8 mouse cellular contexts compared by ENCODE assay signal in genomic region chr11:118476396-118477373, GRCm38 (mm10). TPM values are rescaled to one million over a fixed set of nuclear protein-coding genes. Genes with fewer than 3 reads are reported as not detected.
DNase-seq lines count a peak whose midpoint lies in the region; ATAC-seq and TF ChIP-seq lines count a peak whose summit lies in the region.

Gene Engase (plus strand): TSS chr11:118476829.

- TF ChIP-seq EP300 in MEL (IDR thresholded peaks at IDR 0.05; ENCODE audit: low read depth in 1 of 2, low read length in 2 of 2) = no peak

- TF ChIP-seq CTCF in MEL (IDR thresholded peaks at IDR 0.05 in 2 of 3, conservative IDR thresholded peaks at IDR 0.05 in 1 of 3; ENCODE audit: control insufficient read depth in 1 of 3, insufficient read depth in 1 of 3, low read depth in 2 of 3, low read length in 3 of 3, poor library complexity in 1 of 3, severe bottlenecking in 1 of 3) = no peak
- TF ChIP-seq CTCF in cerebellum, adult 2 months (IDR thresholded peaks at IDR 0.05; ENCODE audit: borderline replicate concordance, insufficient read depth, low read depth, low read length) = no peak
- TF ChIP-seq CTCF in forebrain, postnatal 0 days (IDR thresholded peaks at IDR 0.05; ENCODE audit: low read depth) = no peak

- TF ChIP-seq RAD21 in MEL (IDR thresholded peaks at IDR 0.05; ENCODE audit: low read depth, low read length) = no peak

- DNase-seq in MEL (ENCODE audit: low read depth, low spot score) = peak; percentile 99
- peak; percentile 95 to 96 for DNase-seq in cerebellum, adult 2 months
- peak; percentile 95 for DNase-seq in forebrain, postnatal 0 days
- peak; percentile 97 for DNase-seq in heart, postnatal 4 days
- DNase-seq in layer of hippocampus, adult 8-10 months (ENCODE audit: low spot score in 2 of 2) = peak; percentile 96 to 97
- peak; percentile 96 for DNase-seq in ovary, adult 18-20 months (ENCODE audit: low spot score)
- DNase-seq in thymus, postnatal 0 days (ENCODE audit: low spot score) = peak; percentile 95

- peak; percentile 100 for ATAC-seq in forebrain, postnatal 0 days
- ATAC-seq in lung, embryonic 15.5 days (ENCODE audit: borderline replicate concordance, extremely low read depth, low FRiP score, low TSS enrichment) = peak; percentile 99

- TF ChIP-seq POLR2A in MEL (IDR thresholded peaks at IDR 0.05; ENCODE audit: control insufficient read depth in 1 of 2, insufficient read depth in 1 of 2, low read depth in 1 of 2, low read length in 2 of 2, poor library complexity in 1 of 2) = peak; percentile 93 to 94
- TF ChIP-seq POLR2A in cerebellum, adult 2 months (IDR thresholded peaks at IDR 0.05; ENCODE audit: borderline replicate concordance, insufficient read depth, low read length) = peak; percentile 64

- H3K4me2 ChIP-seq in forebrain, postnatal 0 days (ENCODE audit: low read depth) = peak within 1 kb of the TSS; percentile 69
- H3K4me2 ChIP-seq in lung, embryonic 15.5 days = peak within 1 kb of the TSS; percentile 93

- H3K27me3 ChIP-seq in MEL (ENCODE audit: control insufficient read depth in 1 of 2, insufficient read depth in 2 of 2, low read length in 2 of 2) = no peaks in the 10 kb centered on the region
- no peaks in the 10 kb centered on the region for H3K27me3 ChIP-seq in cerebellum, adult 2 months (ENCODE audit: control insufficient read depth, insufficient read depth, low read length)
- no peaks in the 10 kb centered on the region for H3K27me3 ChIP-seq in forebrain, postnatal 0 days (ENCODE audit: insufficient read depth, low read length)
- H3K27me3 ChIP-seq in lung, embryonic 15.5 days = no peaks in the 10 kb centered on the region

- peak within 1 kb of the TSS; percentile 75 to 88 for H3K4me3 ChIP-seq in MEL (ENCODE audit: control insufficient read depth in 1 of 2, insufficient read depth in 1 of 2, low read depth in 2 of 2, low read length in 2 of 2)
- peak within 1 kb of the TSS; percentile 78 for H3K4me3 ChIP-seq in cerebellum, adult 2 months (replicated peaks; ENCODE audit: insufficient read depth, low read depth, low read length)
- peak within 1 kb of the TSS; percentile 70 for H3K4me3 ChIP-seq in forebrain, postnatal 0 days (ENCODE audit: low read depth, low read length)
- H3K4me3 ChIP-seq in lung, embryonic 15.5 days = peak within 1 kb of the TSS; percentile 70

- H3K9me3 ChIP-seq in MEL (replicated peaks; ENCODE audit: insufficient read depth, low read length) = no peaks in the 10 kb centered on the region
- H3K9me3 ChIP-seq in forebrain, postnatal 0 days (ENCODE audit: low read length) = no peaks in the 10 kb centered on the region
- H3K9me3 ChIP-seq in lung, embryonic 15.5 days = no peaks in the 10 kb centered on the region

- no peak within 1 kb of the TSS for H3K27ac ChIP-seq in MEL (ENCODE audit: control insufficient read depth, low read depth, low read length)
- no peak within 1 kb of the TSS for H3K27ac ChIP-seq in cerebellum, adult 2 months (ENCODE audit: insufficient read depth, low read length)
- H3K27ac ChIP-seq in forebrain, postnatal 0 days (ENCODE audit: low read depth, low read length) = peak within 1 kb of the TSS; percentile 2; the same call in 1 of the 2 replicates
- no peak within 1 kb of the TSS for H3K27ac ChIP-seq in lung, embryonic 15.5 days

- under 1% methylated on average over 57 of the region's 57 CpGs for WGBS in cerebellum, adult 2 months
- under 1% methylated on average over 57 of the region's 57 CpGs for WGBS in forebrain, postnatal 0 days
- under 1% methylated on average over 57 of the region's 57 CpGs for WGBS in lung, embryonic 15.5 days

- H3K79me2 ChIP-seq in MEL (ENCODE audit: control insufficient read depth, insufficient read depth, low read length, poor library complexity) = 0 out of 2 replicates have a peak, but pooled peaks cover 4% of the 10 kb centered on the region

- peak within 1 kb of the TSS; percentile 64 for H3K9ac ChIP-seq in MEL (ENCODE audit: control insufficient read depth, low read depth, low read length, poor library complexity, severe bottlenecking)
- peak within 1 kb of the TSS; percentile 75 for H3K9ac ChIP-seq in forebrain, postnatal 0 days
- H3K9ac ChIP-seq in lung, embryonic 15.5 days = peak within 1 kb of the TSS; percentile 71

- peaks cover 15 to 36% of the 10 kb centered on the region in 2 experiments for H3K4me1 ChIP-seq in MEL (ENCODE audit: control insufficient read depth in 1 of 2, insufficient read depth in 2 of 2, low read length in 2 of 2)
- peaks cover 12% of the 10 kb centered on the region; the same call in 1 of the 2 replicates for H3K4me1 ChIP-seq in cerebellum, adult 2 months (ENCODE audit: control insufficient read depth, insufficient read depth, low read length)
- peaks cover 5% of the 10 kb centered on the region; the same call in 1 of the 2 replicates for H3K4me1 ChIP-seq in forebrain, postnatal 0 days (ENCODE audit: insufficient read depth)
- peaks cover 11% of the 10 kb centered on the region for H3K4me1 ChIP-seq in lung, embryonic 15.5 days

- peaks cover 0 to 25% of the 10 kb centered on the region in 2 experiments; a peak in 2 of 4 replicates for H3K36me3 ChIP-seq in MEL (ENCODE audit: control insufficient read depth in 1 of 2, insufficient read depth in 2 of 2, low read length in 2 of 2)
- H3K36me3 ChIP-seq in forebrain, postnatal 0 days (ENCODE audit: insufficient read depth) = no peaks in the 10 kb centered on the region
- no peaks in the 10 kb centered on the region; the same call in 1 of the 2 replicates for H3K36me3 ChIP-seq in lung, embryonic 15.5 days

TF ChIP-seq in MEL, 35 proteins besides CTCF, POLR2A, EP300 and RAD21:
- no peak for TF ChIP-seq JUND (IDR thresholded peaks at IDR 0.05; ENCODE audit: low read depth, low read length)
- TF ChIP-seq POLR2AphosphoS2 (IDR thresholded peaks at IDR 0.05; ENCODE audit: low read length) = peak; percentile 83
- TF ChIP-seq HCFC1 (IDR thresholded peaks at IDR 0.05; ENCODE audit: low read depth, low read length) = peak; percentile 76
- TF ChIP-seq MYB (IDR thresholded peaks at IDR 0.05; ENCODE audit: low read depth, low read length) = no peak
- TF ChIP-seq USF1 (IDR thresholded peaks at IDR 0.05; ENCODE audit: low read depth, low read length) = no peak
- peak; percentile 92 for TF ChIP-seq NELFE (IDR thresholded peaks at IDR 0.05; ENCODE audit: low read depth, low read length)
- peak; percentile 78 for TF ChIP-seq TBP (IDR thresholded peaks at IDR 0.05; ENCODE audit: low read depth, low read length)
- TF ChIP-seq ZMIZ1 (IDR thresholded peaks at IDR 0.05; ENCODE audit: low read depth, low read length) = peak; percentile 53; the same call in 1 of the 2 replicates
- TF ChIP-seq TCF12 (IDR thresholded peaks at IDR 0.05; ENCODE audit: low read depth, low read length) = peak; percentile 47; the same call in 1 of the 2 replicates
- TF ChIP-seq ETS1 (IDR thresholded peaks at IDR 0.05; ENCODE audit: low read depth, low read length) = no peak
- no peak for TF ChIP-seq MAFK (IDR thresholded peaks at IDR 0.05; ENCODE audit: borderline replicate concordance, low read depth, low read length)
- peak; percentile 91 for TF ChIP-seq MXI1 (IDR thresholded peaks at IDR 0.05; ENCODE audit: low read depth, low read length)
- TF ChIP-seq NRF1 (IDR thresholded peaks at IDR 0.05; ENCODE audit: insufficient read depth, low read depth, low read length, poor library complexity, severe bottlenecking) = peak; percentile 31; the same call in 1 of the 2 replicates
- peak; percentile 84; the same call in 1 of the 2 replicates for TF ChIP-seq SIN3A (IDR thresholded peaks at IDR 0.05; ENCODE audit: low read length)
- TF ChIP-seq UBTF (IDR thresholded peaks at IDR 0.05; ENCODE audit: borderline replicate concordance, insufficient read depth, low read depth, low read length) = no peak
- TF ChIP-seq ZC3H11A (IDR thresholded peaks at IDR 0.05; ENCODE audit: low read depth, low read length) = no peak
- TF ChIP-seq POLR2AphosphoS5 (IDR thresholded peaks at IDR 0.05; ENCODE audit: borderline replicate concordance, low read depth, low read length) = peak; percentile 46; the same call in 1 of the 2 replicates
- no peak for TF ChIP-seq TAL1 (IDR thresholded peaks at IDR 0.05; ENCODE audit: low read length)
- no peak for TF ChIP-seq MAZ (IDR thresholded peaks at IDR 0.05; ENCODE audit: low read depth, low read length)
- TF ChIP-seq BHLHE40 (IDR thresholded peaks at IDR 0.05; ENCODE audit: borderline replicate concordance, low read depth, low read length) = no peak
- TF ChIP-seq RCOR1 (IDR thresholded peaks at IDR 0.05; ENCODE audit: low read depth, low read length) = no peak; the same call in 1 of the 2 replicates
- TF ChIP-seq CHD1 (IDR thresholded peaks at IDR 0.05; ENCODE audit: low read depth, low read length) = no peak
- peak; percentile 41; the same call in 1 of the 2 replicates for TF ChIP-seq MAX (IDR thresholded peaks at IDR 0.05; ENCODE audit: low read length)
- no peak for TF ChIP-seq ZKSCAN1 (IDR thresholded peaks at IDR 0.05; ENCODE audit: low read depth, low read length)
- peak; percentile 87 for TF ChIP-seq ELF1 (IDR thresholded peaks at IDR 0.05; ENCODE audit: low read depth, low read length)
- TF ChIP-seq SMC3 (IDR thresholded peaks at IDR 0.05; ENCODE audit: low read depth, low read length) = no peak
- no peak; the same call in 1 of the 2 replicates for TF ChIP-seq MYC (IDR thresholded peaks at IDR 0.05; ENCODE audit: low read depth, low read length)
TF ChIP-seq in MEL: peak in this region for 12.

RNA-seq across cellular contexts. Expression of gene Engase, which starts in this region (rescaled TPM):
- total RNA-seq in MEL (2012; rRNA removed) = 15.3 and 19.7 TPM in 2 replicates
- 10 to 100 TPM in 1 of 2 experiments, not detected in 1; 23.5 TPM for polyA plus RNA-seq in MEL (2012; ENCODE audit: insufficient read depth in 1 of 2, insufficient read length in 2 of 2, low read depth in 1 of 2, low replicate concordance in 2 of 2, missing spikeins in 1 of 2)
- 8.3 and 9.3 TPM in 2 replicates for polyA plus RNA-seq in cerebellum, adult 2 months (2012; rRNA removed)
- 8.1 and 8.5 TPM in 2 replicates for total RNA-seq in forebrain, postnatal 0 days (2014; rRNA removed)
- 4.2 and 5.7 TPM in 2 replicates for polyA plus RNA-seq in forebrain, postnatal 0 days (2015; fragmentation: Nextera tagmentation; extraction: Ambion mirVana)
- total RNA-seq in heart, postnatal 4 days (2021) = 1 to 10 TPM; 4.0 to 5.8 TPM
- total RNA-seq in layer of hippocampus, adult 8-10 months (2022) = 10 to 100 TPM; 14.9 to 22.3 (median 19.0) TPM
- polyA plus RNA-seq in lung, embryonic 15.5 days (2015; fragmentation: Nextera tagmentation; extraction: Ambion mirVana) = 6.0 and 7.3 TPM in 2 replicates
- polyA plus RNA-seq in thymus, postnatal 0 days (2015; fragmentation: Nextera tagmentation; extraction: Ambion mirVana) = 16.0 and 17.1 TPM in 2 replicates
